Mouse (Mus musculus): ENCODE measurements around the gene Stt3b. TPM values are rescaled to one million over a fixed set of nuclear protein-coding genes. Genes with fewer than 3 reads are reported as not detected.

Stt3b gene
- polyA plus RNA-seq, 1 experiment = 50.0 TPM

DNA sequence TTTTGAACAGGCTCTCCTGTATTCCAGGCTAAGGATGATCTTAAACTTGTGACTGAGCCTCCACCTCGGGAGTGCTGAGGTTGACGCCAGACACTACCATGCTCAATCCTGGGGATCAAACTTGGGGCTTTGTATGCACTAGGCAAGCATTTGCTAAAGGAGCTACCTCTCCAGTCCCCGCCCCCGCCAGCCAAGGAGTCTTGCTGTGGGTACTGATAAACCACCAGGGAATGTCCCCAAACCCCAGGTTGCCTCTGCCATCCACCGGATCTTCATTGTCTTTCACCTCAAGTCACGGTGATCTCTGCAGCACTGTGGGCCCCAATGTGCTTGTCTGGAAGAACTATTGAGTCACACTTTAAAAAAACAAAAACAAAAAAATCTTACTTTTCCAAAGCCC is 107.1 kb downstream of the Stt3b start:
- Histone ChIP-seq H3K4me1 (replicated peaks; ENCODE audit: control insufficient read depth, insufficient read depth, low read length) (peaks cover 25% of the 10 kb centered on the region), H3K27ac (ENCODE audit: control insufficient read depth, insufficient read depth, low read length) (no peak overlapping the region), H3K27me3 (ENCODE audit: control insufficient read depth, insufficient read depth, low read length) (no peaks in the 10 kb centered on the region), H3K36me3 (ENCODE audit: control insufficient read depth, insufficient read depth, low read length) (no peaks in the 10 kb centered on the region), H3K4me3 (ENCODE audit: control insufficient read depth, insufficient read depth, low read length) (no peak overlapping the region)
- no peak for DNase-seq
- 58% methylated on average over 6 of the region's 6 CpGs for WGBS
- TF ChIP-seq POLR2A (IDR thresholded peaks at IDR 0.05; ENCODE audit: control insufficient read depth, extremely low read depth, insufficient read depth, low read length, poor library complexity) (no peak), CTCF (IDR thresholded peaks at IDR 0.05; ENCODE audit: borderline replicate concordance, control insufficient read depth, extremely low read depth, insufficient read depth, low read length, poor library complexity) (no peak)

DNA sequence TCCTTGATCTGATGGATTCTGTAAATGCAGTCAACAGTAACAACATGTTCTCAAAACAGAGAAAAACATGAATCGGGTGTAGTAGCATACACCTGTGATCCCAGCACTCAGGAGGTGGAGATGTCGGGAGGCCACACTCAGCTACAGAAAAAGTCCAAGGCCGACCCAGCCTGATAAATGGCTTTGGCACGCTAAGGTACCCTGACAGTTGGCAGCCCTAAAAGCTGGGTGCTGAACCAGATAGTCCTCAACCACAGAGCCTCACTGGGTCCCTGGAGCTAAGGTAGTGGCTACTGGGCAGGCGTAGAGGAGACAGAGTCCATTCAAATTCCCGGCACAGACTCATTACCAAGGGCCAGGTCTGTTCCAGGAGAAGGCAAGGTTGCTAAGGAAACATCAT is 109.0 kb downstream of the Stt3b start:
- Histone ChIP-seq H3K4me3 (ENCODE audit: control insufficient read depth, insufficient read depth, low read length) (no peak overlapping the region), H3K27me3 (ENCODE audit: control insufficient read depth, insufficient read depth, low read length) (no peaks in the 10 kb centered on the region), H3K4me1 (replicated peaks; ENCODE audit: control insufficient read depth, insufficient read depth, low read length) (peaks cover 25% of the 10 kb centered on the region), H3K36me3 (ENCODE audit: control insufficient read depth, insufficient read depth, low read length) (no peaks in the 10 kb centered on the region), H3K27ac (ENCODE audit: control insufficient read depth, insufficient read depth, low read length) (no peak overlapping the region)
- 89% methylated on average over 6 of the region's 6 CpGs for WGBS
- DNase-seq = no peak
- TF ChIP-seq CTCF (IDR thresholded peaks at IDR 0.05; ENCODE audit: borderline replicate concordance, control insufficient read depth, extremely low read depth, insufficient read depth, low read length, poor library complexity) = no peak
- no peak for TF ChIP-seq POLR2A (IDR thresholded peaks at IDR 0.05; ENCODE audit: control insufficient read depth, extremely low read depth, insufficient read depth, low read length, poor library complexity)

DNA sequence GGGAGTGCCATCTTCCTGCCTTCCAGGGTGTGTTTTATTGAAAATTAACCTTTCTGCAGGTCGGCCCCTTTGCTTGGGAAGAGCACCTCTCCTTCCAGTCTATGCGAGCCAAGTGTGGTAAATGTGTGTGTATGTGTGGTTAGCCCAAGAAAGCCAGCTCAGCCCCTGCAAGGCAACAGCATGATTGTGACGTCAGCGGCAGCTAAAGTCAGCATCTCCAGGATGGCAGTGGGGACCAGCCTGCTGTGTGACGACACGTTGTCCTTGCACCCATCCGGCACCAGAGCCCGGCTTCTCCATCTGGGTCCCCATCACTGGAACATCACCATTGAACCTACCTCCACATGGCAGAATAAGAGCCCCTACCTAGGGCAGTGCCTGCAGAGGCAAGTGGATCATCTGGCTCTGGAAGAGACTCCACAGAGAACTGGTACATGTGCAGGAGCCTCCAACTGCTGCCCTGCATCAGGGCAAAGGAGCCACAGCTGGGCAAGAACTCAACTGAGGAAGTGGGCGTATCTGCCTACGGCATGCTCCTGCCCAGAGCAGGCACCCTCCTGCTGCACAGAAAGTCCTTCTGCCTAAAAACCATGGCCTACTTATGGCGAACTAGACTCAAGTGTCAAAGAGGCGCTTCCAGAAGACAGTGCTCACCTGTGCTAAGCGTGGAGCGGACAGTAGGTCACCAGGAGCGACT is 109.9 kb downstream of the Stt3b start:
- Histone ChIP-seq H3K27me3 (ENCODE audit: control insufficient read depth, insufficient read depth, low read length) (no peaks in the 10 kb centered on the region), H3K4me3 (ENCODE audit: control insufficient read depth, insufficient read depth, low read length) (no peak overlapping the region), H3K27ac (ENCODE audit: control insufficient read depth, insufficient read depth, low read length) (no peak overlapping the region), H3K36me3 (ENCODE audit: control insufficient read depth, insufficient read depth, low read length) (no peaks in the 10 kb centered on the region), H3K4me1 (replicated peaks; ENCODE audit: control insufficient read depth, insufficient read depth, low read length) (peaks cover 21% of the 10 kb centered on the region)
- TF ChIP-seq POLR2A (IDR thresholded peaks at IDR 0.05; ENCODE audit: control insufficient read depth, extremely low read depth, insufficient read depth, low read length, poor library complexity) = no peak
- TF ChIP-seq CTCF (IDR thresholded peaks at IDR 0.05; ENCODE audit: borderline replicate concordance, control insufficient read depth, extremely low read depth, insufficient read depth, low read length, poor library complexity) = no peak
- 55% methylated on average over 15 of the region's 15 CpGs for WGBS
- DNase-seq = no peak

DNA sequence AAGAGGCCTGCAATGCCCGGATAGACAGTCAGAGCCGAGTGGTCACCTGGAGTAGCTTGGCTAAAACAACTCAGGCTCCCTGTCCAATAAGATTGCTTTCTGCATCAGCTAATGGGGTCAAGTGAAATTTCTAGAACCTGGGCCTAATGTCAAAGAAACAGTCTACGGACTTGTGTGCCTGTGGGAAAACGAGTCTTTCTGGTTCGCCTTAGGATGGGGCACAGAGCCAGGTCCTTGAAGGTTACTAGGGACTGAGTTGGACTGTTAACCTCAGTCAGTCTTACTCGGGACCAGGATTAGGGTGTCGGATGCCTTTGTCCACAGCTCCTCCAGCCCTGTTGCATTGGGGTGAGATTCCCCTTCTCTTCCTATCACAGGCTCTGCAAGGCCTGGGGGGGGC is 113.1 kb downstream of the Stt3b start:
- TF ChIP-seq CTCF (IDR thresholded peaks at IDR 0.05; ENCODE audit: borderline replicate concordance, control insufficient read depth, extremely low read depth, insufficient read depth, low read length, poor library complexity) = no peak
- TF ChIP-seq POLR2A (IDR thresholded peaks at IDR 0.05; ENCODE audit: control insufficient read depth, extremely low read depth, insufficient read depth, low read length, poor library complexity) = no peak
- 90% methylated on average over 7 of the region's 7 CpGs for WGBS
- Histone ChIP-seq H3K36me3 (ENCODE audit: control insufficient read depth, insufficient read depth, low read length) (no peaks in the 10 kb centered on the region), H3K27me3 (ENCODE audit: control insufficient read depth, insufficient read depth, low read length) (no peaks in the 10 kb centered on the region), H3K4me3 (ENCODE audit: control insufficient read depth, insufficient read depth, low read length) (no peak overlapping the region), H3K27ac (ENCODE audit: control insufficient read depth, insufficient read depth, low read length) (no peak overlapping the region), H3K4me1 (replicated peaks; ENCODE audit: control insufficient read depth, insufficient read depth, low read length) (peaks cover 15% of the 10 kb centered on the region)
- DNase-seq = no peak

DNA sequence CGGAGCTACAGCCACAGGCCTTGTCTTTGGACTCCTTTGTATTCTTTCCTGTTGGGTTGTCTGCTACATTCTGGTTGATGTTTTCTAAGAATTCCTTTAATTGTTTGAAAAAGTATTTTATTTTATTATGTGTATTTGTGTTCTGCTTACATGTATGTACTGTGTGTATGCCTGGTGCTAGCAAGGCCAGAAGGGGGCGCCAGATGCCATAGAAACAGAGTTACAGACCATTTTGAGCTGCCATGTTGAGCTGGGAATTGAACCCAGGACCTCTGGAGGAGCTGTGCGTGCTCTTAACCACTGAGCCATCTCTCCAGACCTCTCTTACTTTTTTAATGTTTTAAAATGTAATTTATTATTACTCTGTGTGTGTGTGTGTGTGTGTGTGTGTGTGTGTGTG is 117.3 kb downstream of the Stt3b start:
- Histone ChIP-seq H3K4me3 (ENCODE audit: control insufficient read depth, insufficient read depth, low read length) (no peak overlapping the region), H3K27me3 (ENCODE audit: control insufficient read depth, insufficient read depth, low read length) (no peaks in the 10 kb centered on the region), H3K36me3 (ENCODE audit: control insufficient read depth, insufficient read depth, low read length) (no peaks in the 10 kb centered on the region), H3K27ac (ENCODE audit: control insufficient read depth, insufficient read depth, low read length) (no peak overlapping the region), H3K4me1 (replicated peaks; ENCODE audit: control insufficient read depth, insufficient read depth, low read length) (no peaks in the 10 kb centered on the region)
- 90% methylated on average over 3 of the region's 3 CpGs for WGBS
- no peak for DNase-seq
- TF ChIP-seq POLR2A (IDR thresholded peaks at IDR 0.05; ENCODE audit: control insufficient read depth, extremely low read depth, insufficient read depth, low read length, poor library complexity) (no peak), CTCF (IDR thresholded peaks at IDR 0.05; ENCODE audit: borderline replicate concordance, control insufficient read depth, extremely low read depth, insufficient read depth, low read length, poor library complexity) (no peak)

Data from thymus, adult 2 months (tissue).